Mouse (Mus musculus): ENCODE measurements around the gene Zfp639.

Gene Zfp639

GRCm38 (mm10) chr3:32509496-32510374 is at the start of gene Zfp639:
Gene Zfp639, plus strand, starts transcription at chr3:32510259.
- no peak for DNase-seq

GRCm38 (mm10) chr3:32467321-32467720 is 42.7 kb upstream of the Zfp639 start:
- no peak for DNase-seq

GRCm38 (mm10) chr3:32468411-32468810 is 41.6 kb upstream of the Zfp639 start:
- DNase-seq: no peak

- no peak for DNase-seq
Measured at GRCm38 (mm10) chr3:32470449-32470848, 39.6 kb upstream of the Zfp639 start.

- no peak for DNase-seq
Measured at GRCm38 (mm10) chr3:32471098-32471497, 39.0 kb upstream of the Zfp639 start.

GRCm38 (mm10) chr3:32472191-32472900 is 37.7 kb upstream of the Zfp639 start:
- no peak for DNase-seq

GRCm38 (mm10) chr3:32473184-32473583 is 36.9 kb upstream of the Zfp639 start:
- no peak for DNase-seq

- no peak for DNase-seq
Measured at GRCm38 (mm10) chr3:32479961-32480360, 30.1 kb upstream of the Zfp639 start.

- DNase-seq: no peak
Measured at GRCm38 (mm10) chr3:32483035-32483434, 27.0 kb upstream of the Zfp639 start.

GRCm38 (mm10) chr3:32486543-32486942 is 23.5 kb upstream of the Zfp639 start:
- no peak for DNase-seq

GRCm38 (mm10) chr3:32488172-32488571 is 21.9 kb upstream of the Zfp639 start:
- no peak for DNase-seq

- DNase-seq: no peak
Measured at GRCm38 (mm10) chr3:32490076-32490927, 19.8 kb upstream of the Zfp639 start.

- DNase-seq: no peak
Measured at GRCm38 (mm10) chr3:32490928-32491315, 19.1 kb upstream of the Zfp639 start.

GRCm38 (mm10) chr3:32492097-32493090 is 17.7 kb upstream of the Zfp639 start, which contains the start of gene Kcnmb3:
Gene Kcnmb3, minus strand, starts transcription at chr3:32492231.
- no peak for DNase-seq

- DNase-seq: no peak
Measured at GRCm38 (mm10) chr3:32494387-32495087, 15.5 kb upstream of the Zfp639 start.

- DNase-seq: no peak
Measured at GRCm38 (mm10) chr3:32495088-32495770, 14.8 kb upstream of the Zfp639 start.

- no peak for DNase-seq
Measured at GRCm38 (mm10) chr3:32495856-32496710, 14.0 kb upstream of the Zfp639 start.

- DNase-seq: no peak
Measured at GRCm38 (mm10) chr3:32496711-32497070, 13.4 kb upstream of the Zfp639 start.

- no peak for DNase-seq
Measured at GRCm38 (mm10) chr3:32500346-32500745, 9.7 kb upstream of the Zfp639 start.

- DNase-seq: no peak
Measured at GRCm38 (mm10) chr3:32505841-32506240, 4.2 kb upstream of the Zfp639 start.
